Mouse (Mus musculus) spleen, adult 2 months (tissue): ENCODE measurements around the gene Dsn1.

Source experiments
- CTCF ChIP-seq: fragments of 200-500 bp; IDR thresholded peaks from 2 replicates; pipeline ENCODE4 v1.5.1; 2011; ENCODE audit warnings: mild to moderate bottlenecking, inconsistent platforms; ENCODE audit not compliant: insufficient read depth, insufficient read length, insufficient replicate concordance; ENCODE audit errors: extremely low read depth
- POLR2A ChIP-seq: fragments of 200-500 bp; IDR thresholded peaks from 2 replicates; pipeline ENCODE4 v1.6.1; 2011; ENCODE audit warnings: low read depth, low read length, inconsistent platforms

DNA sequence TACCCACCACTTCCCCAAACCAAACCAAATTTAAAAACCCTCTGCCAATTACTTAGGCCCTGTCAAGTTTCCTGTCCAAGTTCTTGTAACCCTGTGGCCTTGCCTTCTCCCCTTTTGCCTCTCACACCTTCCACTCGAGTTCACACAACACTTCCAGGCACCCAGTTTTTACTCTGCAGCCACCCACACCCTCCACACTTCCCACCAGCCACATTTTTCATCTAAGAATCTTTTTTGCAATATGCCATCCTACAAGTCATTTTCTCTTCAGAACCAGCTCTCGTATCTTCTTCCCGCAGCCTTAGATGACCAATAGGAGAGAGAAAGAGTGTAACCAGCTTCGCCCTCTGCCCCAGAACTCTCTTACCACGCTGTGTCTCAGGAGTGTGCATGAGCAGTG, 52.5 kb downstream of the Dsn1 start:
- TF ChIP-seq CTCF (no peak), POLR2A (no peak)
